Mouse (Mus musculus) lung, embryonic 14.5 days (tissue): ENCODE measurements at regions not wholly inside any gene's neighbourhood (a gene's known extent, or its start where the extent isn't known, plus 50 kb on each side); places are given as distances from the start of the nearest gene placed in this dataset.
"Not testable (repeated sequence)": the region's sequence is repeated elsewhere in the genome, so short reads cannot be mapped to it uniquely, and the experiment has no call there.

Experiments
- ATAC-seq: fragments of 200-750 bp; cut with Nextera tagmentation; 2 replicates; pipeline ENCODE4 v1.8.0; 2017; ENCODE audit warnings: mild to moderate bottlenecking, moderate TSS enrichment, moderate library complexity; ENCODE audit not compliant: insufficient read depth
- DNase-seq: peaks from one replicate; pipeline ENCODE4 v3.0.0-alpha.2; 2015
- H3K27ac ChIP-seq: fragments of 300-500 bp; sonication (generic); 2 replicates; pipeline ENCODE4 v1.5.1; 2014; ENCODE audit warnings: low read depth, mild to moderate bottlenecking, moderate library complexity
- H3K27me3 ChIP-seq: fragments of 300-500 bp; sonication (generic); 2 replicates; pipeline ENCODE4 v1.6.1; 2014; ENCODE audit warnings: low read length, control low read depth; ENCODE audit not compliant: insufficient read depth
- H3K36me3 ChIP-seq: fragments of 300-500 bp; sonication (generic); 2 replicates; pipeline ENCODE4 v1.6.1; 2014; ENCODE audit warnings: control low read depth; ENCODE audit not compliant: insufficient read depth
- H3K4me1 ChIP-seq: fragments of 300-500 bp; sonication (generic); 2 replicates; pipeline ENCODE4 v1.6.1; 2014; ENCODE audit warnings: antibody characterized with exemption, control low read depth; ENCODE audit not compliant: insufficient read depth
- H3K4me2 ChIP-seq: fragments of 300-500 bp; sonication (generic); 2 replicates; pipeline ENCODE4 v1.6.1; 2014; ENCODE audit warnings: mild to moderate bottlenecking
- H3K4me3 ChIP-seq: fragments of 300-500 bp; sonication (generic); 2 replicates; pipeline ENCODE4 v1.5.1; 2014; ENCODE audit warnings: low read depth, low read length
- H3K9ac ChIP-seq: fragments of 300-500 bp; sonication (generic); 2 replicates; pipeline ENCODE4 v1.6.1; 2014
- H3K9me3 ChIP-seq: fragments of 300-500 bp; sonication (generic); 2 replicates; pipeline ENCODE4 v1.6.1; 2016; ENCODE audit warnings: low read depth, low read length, control low read depth
- CTCF ChIP-seq: IDR thresholded peaks from 2 replicates; pipeline ENCODE4 v1.5.1; 2016; ENCODE audit warnings: antibody characterized with exemption, low read depth
- WGBS: fragments of 180-500 bp; shearing (Covaris S2); extraction: QIAGEN DNeasy Blood & Tissue Kit; methylation state at CpG from one replicate; pipeline ENCODE4 v1.1.7; 2014; 5-methylcytosine and 5-hydroxymethylcytosine counted together

DNA sequence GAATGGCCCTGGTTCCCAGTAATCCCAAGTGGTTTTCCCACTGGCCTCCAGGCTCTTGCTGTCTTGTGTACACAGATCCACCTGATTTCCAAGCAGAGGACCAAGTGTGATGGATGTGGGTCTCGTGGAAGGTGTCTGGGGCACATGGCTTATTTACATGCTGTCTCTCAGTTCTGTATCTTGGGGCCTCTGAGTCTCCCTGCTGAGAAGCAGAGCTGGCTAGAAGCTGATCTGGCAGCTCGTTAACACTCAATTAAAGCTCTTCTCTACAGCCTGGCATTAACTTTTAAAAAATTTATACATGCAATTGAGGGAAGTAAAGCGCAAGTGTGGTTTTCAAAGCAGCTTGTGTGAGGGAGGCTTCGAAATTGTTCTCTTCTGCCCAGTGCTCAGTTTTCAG, 121.4 kb downstream of the Spata19 start:
- DNase-seq, result no peak
- Histone ChIP-seq H3K9ac (no peak overlapping the region), H3K27ac (no peak overlapping the region), H3K36me3 (no peaks in the 10 kb centered on the region), H3K4me2 (no peak overlapping the region), H3K27me3 (no peaks in the 10 kb centered on the region), H3K4me3 (no peak overlapping the region), H3K4me1 (no peaks in the 10 kb centered on the region), H3K9me3 (no peaks in the 10 kb centered on the region)
- no peak for TF ChIP-seq CTCF
- ATAC-seq, result no peak
- 50% methylated on average over 4 of the region's 4 CpGs for WGBS

GRCm38 (mm10) chr9:27519711-27520110, 123.1 kb downstream of the Spata19 start:
- Histone ChIP-seq H3K27me3 (no peaks in the 10 kb centered on the region), H3K9ac (no peak overlapping the region), H3K4me1 (no peaks in the 10 kb centered on the region), H3K4me2 (no peak overlapping the region), H3K27ac (no peak overlapping the region), H3K4me3 (no peak overlapping the region), H3K36me3 (no peaks in the 10 kb centered on the region), H3K9me3 (no peaks in the 10 kb centered on the region)
- 72% methylated on average over 5 of the region's 5 CpGs for WGBS
- ATAC-seq (no peak), DNase-seq (no peak)
- no peak for TF ChIP-seq CTCF

DNA sequence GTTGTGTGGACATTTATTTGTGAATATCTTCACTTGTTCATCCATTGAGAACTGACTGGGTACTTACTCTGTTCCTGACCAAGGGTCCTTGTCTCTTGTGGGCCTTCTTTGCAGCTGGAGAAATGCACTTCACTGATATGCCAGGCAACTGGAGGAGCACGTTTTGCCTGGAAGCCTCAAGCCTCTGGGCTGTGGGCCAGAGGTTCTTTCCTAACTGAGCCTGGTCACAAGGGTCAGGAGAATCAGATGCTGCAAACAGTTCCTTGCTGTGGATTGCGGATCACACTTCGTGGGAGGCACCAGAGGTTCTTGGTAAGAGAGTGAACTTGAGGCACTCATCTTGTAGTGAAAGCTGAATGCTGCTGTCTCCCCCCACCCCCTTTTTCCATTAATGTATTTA, 124.6 kb downstream of the Spata19 start:
- ATAC-seq (no peak), DNase-seq (peak; percentile 42)
- no peak for TF ChIP-seq CTCF
- no peaks in the 10 kb centered on the region for H3K27me3 ChIP-seq
- no peaks in the 10 kb centered on the region for H3K4me1 ChIP-seq
- no peaks in the 10 kb centered on the region for H3K9me3 ChIP-seq
- H3K27ac ChIP-seq, result no peak overlapping the region
- no peak overlapping the region for H3K4me3 ChIP-seq
- H3K36me3 ChIP-seq, result no peaks in the 10 kb centered on the region
- WGBS, result 34% methylated on average over 3 of the region's 3 CpGs
- no peak overlapping the region for H3K4me2 ChIP-seq
- no peak overlapping the region for H3K9ac ChIP-seq

DNA sequence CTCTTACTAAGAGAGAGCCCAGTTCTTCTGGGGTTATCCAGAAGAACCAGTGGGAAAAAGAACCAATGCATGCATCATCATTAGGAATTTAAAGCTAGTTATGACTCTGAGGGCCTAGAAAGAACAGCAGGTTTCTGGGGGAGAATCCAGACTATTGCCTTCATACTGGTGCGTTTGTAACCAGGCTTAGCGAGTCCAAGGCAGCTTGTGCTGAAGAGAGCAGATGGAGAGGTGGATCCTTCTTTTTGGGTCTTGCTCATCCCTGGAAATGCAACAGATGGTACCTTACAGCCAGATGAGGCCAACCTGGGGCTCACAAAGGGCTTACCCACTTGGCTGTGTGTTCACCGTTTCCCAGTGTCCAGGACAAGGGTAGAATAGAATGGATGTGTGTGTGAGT, 130.1 kb downstream of the Spata19 start:
- ATAC-seq (no peak), DNase-seq (no peak)
- TF ChIP-seq CTCF, result no peak
- Histone ChIP-seq H3K4me2 (no peak overlapping the region), H3K27ac (no peak overlapping the region), H3K27me3 (no peaks in the 10 kb centered on the region), H3K9ac (no peak overlapping the region), H3K4me1 (no peaks in the 10 kb centered on the region), H3K9me3 (no peaks in the 10 kb centered on the region), H3K36me3 (no peaks in the 10 kb centered on the region), H3K4me3 (no peak overlapping the region)
- WGBS, result 88% methylated on average over 3 of the region's 3 CpGs

DNA sequence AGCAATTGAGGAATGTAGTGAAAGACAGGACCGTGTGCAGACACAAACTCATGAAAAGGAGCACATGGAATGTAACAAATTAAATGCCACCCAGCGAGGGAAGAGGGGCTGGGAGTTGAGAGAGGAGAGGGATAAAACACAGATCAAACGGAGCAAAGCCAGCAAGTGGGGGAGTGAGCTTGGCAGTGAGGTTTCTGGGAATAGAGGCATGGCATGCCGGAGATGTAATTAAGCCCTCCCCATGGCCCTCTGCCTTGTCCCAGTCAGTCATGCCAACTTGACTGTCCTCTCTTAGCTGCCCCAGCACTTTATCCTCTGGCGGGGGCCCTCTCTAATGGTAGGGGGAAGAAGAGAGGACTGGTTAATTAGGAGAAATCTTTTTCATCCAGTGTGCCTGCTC, 141.9 kb downstream of the Spata19 start:
- Histone ChIP-seq H3K4me3 (no peak overlapping the region), H3K9me3 (no peaks in the 10 kb centered on the region), H3K4me1 (no peaks in the 10 kb centered on the region), H3K36me3 (no peaks in the 10 kb centered on the region), H3K27me3 (no peaks in the 10 kb centered on the region), H3K9ac (no peak overlapping the region), H3K27ac (no peak overlapping the region), H3K4me2 (no peak overlapping the region)
- no peak for ATAC-seq
- WGBS, result 37% methylated on average over 5 of the region's 5 CpGs
- no peak for TF ChIP-seq CTCF
- DNase-seq, result no peak

DNA sequence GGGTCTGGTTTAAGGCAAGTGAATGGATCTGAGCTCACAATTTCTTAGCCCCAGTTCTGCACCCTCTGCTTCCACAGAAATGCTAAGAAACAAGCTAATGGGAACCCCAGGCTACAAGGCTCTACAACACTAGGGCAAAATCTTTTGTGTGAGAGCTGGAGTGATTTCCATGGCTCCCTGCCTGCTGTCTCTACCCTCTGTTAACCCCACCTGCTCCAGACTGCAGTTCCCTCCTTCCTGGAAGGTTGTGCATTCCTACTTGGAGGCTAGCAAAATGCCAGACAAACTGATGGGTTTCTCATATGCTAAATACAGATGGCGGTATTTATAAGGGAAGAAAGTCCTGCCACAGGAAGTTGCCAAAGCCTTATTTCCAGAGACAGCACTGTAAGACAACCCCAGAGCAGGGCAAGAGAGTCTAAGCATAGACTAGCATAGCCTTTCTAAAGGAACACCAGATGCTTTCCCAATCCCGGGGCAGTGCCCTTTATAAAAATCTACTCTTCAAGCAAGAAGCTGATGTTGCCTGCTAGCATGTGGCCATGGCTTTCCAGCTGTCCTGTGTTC, 145.1 kb downstream of the Spata19 start:
- no peak for TF ChIP-seq CTCF
- ATAC-seq (no peak), DNase-seq (no peak)
- no peak overlapping the region for H3K4me3 ChIP-seq
- H3K27me3 ChIP-seq, result no peaks in the 10 kb centered on the region
- no peak overlapping the region for H3K4me2 ChIP-seq
- no peak overlapping the region for H3K9ac ChIP-seq
- no peaks in the 10 kb centered on the region for H3K9me3 ChIP-seq
- H3K4me1 ChIP-seq, result no peaks in the 10 kb centered on the region
- 71% methylated on average over 2 of the region's 2 CpGs for WGBS
- no peaks in the 10 kb centered on the region for H3K36me3 ChIP-seq
- no peak overlapping the region for H3K27ac ChIP-seq

DNA sequence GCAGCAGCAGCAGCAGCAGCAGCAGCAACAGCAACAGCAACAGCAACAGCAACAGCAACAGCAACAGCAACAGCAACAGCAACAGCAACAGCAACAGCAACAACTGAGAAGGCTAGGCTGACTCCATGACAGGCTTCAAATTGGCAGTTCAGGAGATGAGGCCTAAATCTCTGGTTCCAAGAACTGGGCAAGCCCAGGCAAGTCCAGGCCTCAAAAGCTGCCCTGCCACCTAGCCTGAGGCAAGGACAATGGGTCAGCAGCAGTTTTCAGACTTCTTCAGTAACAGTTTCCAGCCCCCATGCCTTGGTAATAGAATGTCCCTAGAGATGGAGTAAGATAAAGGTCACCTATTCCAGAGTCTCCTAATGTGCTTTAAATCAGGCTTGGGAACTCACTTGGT, 158.1 kb downstream of the Spata19 start:
- not testable (repeated sequence) for H3K4me2 ChIP-seq, H3K4me3 ChIP-seq, H3K27me3 ChIP-seq, DNase-seq, H3K4me1 ChIP-seq, H3K9ac ChIP-seq, H3K27ac ChIP-seq, H3K36me3 ChIP-seq, ATAC-seq, H3K9me3 ChIP-seq
